Comparison of ENCODE assay signal across 16 mouse cellular contexts in the genomic region with DNA sequence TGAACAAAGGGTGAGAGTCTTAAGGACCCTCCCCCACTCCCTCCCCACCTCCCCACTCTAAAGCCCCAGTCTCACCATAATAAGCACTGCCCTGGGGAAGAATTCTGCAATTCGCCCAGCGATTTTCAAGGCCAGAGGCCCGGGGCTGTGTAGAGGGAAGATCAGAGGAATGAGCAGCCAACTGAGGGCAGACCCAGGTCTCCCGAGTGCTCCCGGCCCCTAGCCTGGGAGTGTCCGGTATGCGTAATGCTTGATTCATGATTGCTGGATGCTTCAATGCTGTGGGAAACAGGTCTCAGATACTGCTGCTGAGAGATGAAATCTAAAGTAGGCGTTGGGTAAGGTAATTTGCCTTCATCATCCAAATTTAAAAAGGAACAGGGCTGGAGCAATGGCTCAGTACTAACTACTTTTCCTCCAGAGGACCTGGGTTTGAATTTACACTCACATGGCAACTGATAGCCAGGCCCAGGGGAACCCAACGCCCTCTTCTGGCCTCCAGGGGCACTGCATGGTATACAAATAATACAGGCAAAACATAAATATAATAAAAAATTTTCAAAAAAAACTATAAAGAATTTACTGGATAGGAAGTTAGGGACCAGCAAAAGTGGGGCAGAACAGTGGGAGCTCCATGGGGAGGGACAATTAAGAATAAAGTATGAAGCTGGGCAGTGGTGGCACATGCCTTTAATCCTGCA. TPM values are rescaled to one million over a fixed set of nuclear protein-coding genes. Genes with fewer than 3 reads are reported as not detected.
DNase-seq lines count a peak whose midpoint lies in the region; ATAC-seq and TF ChIP-seq lines count a peak whose summit lies in the region.
"Had no signal": no experiment of that assay in that cellular context is flagged by ENCODE, and none has a peak within 500 bp of the region (broad histone marks: within the 10 kb centered on the region; RNA-seq: fewer than 3 reads in every experiment).

No protein-coding gene starts in this region.

- H3K9me3 ChIP-seq in kidney, postnatal 0 days (replicated peaks; ENCODE audit: low read length): no peaks in the 10 kb centered on the region
- H3K9me3 ChIP-seq in kidney, embryonic 16.5 days (ENCODE audit: low read length): no peaks in the 10 kb centered on the region
- no peaks in the 10 kb centered on the region for H3K9me3 ChIP-seq in liver, embryonic 12.5 days (replicated peaks)
- no peaks in the 10 kb centered on the region for H3K9me3 ChIP-seq in hindbrain, embryonic 16.5 days (ENCODE audit: control insufficient read depth, low read length)
- H3K9me3 ChIP-seq: heart, embryonic 15.5 days; lung, embryonic 15.5 days; midbrain, embryonic 12.5 days; neural tube, embryonic 15.5 days had no signal

- H3K9ac ChIP-seq in kidney, postnatal 0 days (ENCODE audit: low read depth, low read length): no peak overlapping the region
- H3K9ac ChIP-seq in kidney, embryonic 16.5 days (replicated peaks; ENCODE audit: low read length): no peak overlapping the region
- H3K9ac ChIP-seq in liver, embryonic 12.5 days: no peak overlapping the region
- no peak overlapping the region for H3K9ac ChIP-seq in hindbrain, embryonic 16.5 days (ENCODE audit: low read depth, low read length)
- H3K9ac ChIP-seq: heart, embryonic 15.5 days; lung, embryonic 15.5 days; midbrain, embryonic 12.5 days; neural tube, embryonic 15.5 days had no signal

- H3K27me3 ChIP-seq in kidney, postnatal 0 days (ENCODE audit: insufficient read depth, low read length): no peaks in the 10 kb centered on the region
- H3K27me3 ChIP-seq in kidney, embryonic 16.5 days (ENCODE audit: insufficient read depth, low read length): no peaks in the 10 kb centered on the region
- H3K27me3 ChIP-seq in liver, embryonic 12.5 days (replicated peaks): no peaks in the 10 kb centered on the region
- H3K27me3 ChIP-seq in hindbrain, embryonic 16.5 days (replicated peaks; ENCODE audit: control insufficient read depth, insufficient read depth, low read length): no peaks in the 10 kb centered on the region
- H3K27me3 ChIP-seq: heart, embryonic 15.5 days; midbrain, embryonic 12.5 days; neural tube, embryonic 15.5 days had no signal

- ATAC-seq in kidney, postnatal 0 days (replicated peaks; ENCODE audit: low FRiP score, low read depth): no peak
- no peak for ATAC-seq in kidney, embryonic 16.5 days (ENCODE audit: low FRiP score, low TSS enrichment)
- ATAC-seq in liver, embryonic 12.5 days: no peak
- no peak for ATAC-seq in hindbrain, embryonic 16.5 days
- ATAC-seq: activated CD4-positive, CD25-positive, alpha-beta regulatory T cell, adult 4 months had no signal

- H3K27ac ChIP-seq in kidney, postnatal 0 days: no peak overlapping the region
- H3K27ac ChIP-seq in kidney, embryonic 16.5 days (ENCODE audit: low read length): no peak overlapping the region
- peak overlapping the region; percentile 49 for H3K27ac ChIP-seq in liver, embryonic 12.5 days
- H3K27ac ChIP-seq in hindbrain, embryonic 16.5 days (ENCODE audit: low read depth, low read length): no peak overlapping the region
- H3K27ac ChIP-seq: heart, embryonic 15.5 days; lung, embryonic 15.5 days; midbrain, embryonic 12.5 days; neural tube, embryonic 15.5 days had no signal

- peak; percentile 48 for TF ChIP-seq CTCF in kidney, postnatal 0 days (IDR thresholded peaks at IDR 0.05; ENCODE audit: low read depth)

- 0 out of 2 replicates have a peak, but pooled peaks cover 3% of the 10 kb centered on the region for H3K4me1 ChIP-seq in kidney, postnatal 0 days (replicated peaks; ENCODE audit: insufficient read depth, low read length)
- H3K4me1 ChIP-seq in kidney, embryonic 16.5 days (ENCODE audit: insufficient read depth, low read length): peaks cover 18% of the 10 kb centered on the region
- peaks cover 77% of the 10 kb centered on the region for H3K4me1 ChIP-seq in liver, embryonic 12.5 days
- H3K4me1 ChIP-seq in hindbrain, embryonic 16.5 days (ENCODE audit: control insufficient read depth, insufficient read depth, low read depth, low read length): peaks cover 8% of the 10 kb centered on the region

- 69% methylated on average over 9 of the region's 9 CpGs for WGBS in kidney, postnatal 0 days
- 66% methylated on average over 9 of the region's 9 CpGs for WGBS in kidney, embryonic 16.5 days
- WGBS in liver, embryonic 12.5 days (ENCODE audit: insufficient replicate concordance): 72% methylated on average over 9 of the region's 9 CpGs
- 78% methylated on average over 9 of the region's 9 CpGs for WGBS in hindbrain, embryonic 16.5 days

- peaks cover 13% of the 10 kb centered on the region for H3K36me3 ChIP-seq in kidney, postnatal 0 days (ENCODE audit: insufficient read depth, low read length)
- peaks cover 21% of the 10 kb centered on the region for H3K36me3 ChIP-seq in kidney, embryonic 16.5 days (ENCODE audit: insufficient read depth, low read length)
- peaks cover 37% of the 10 kb centered on the region for H3K36me3 ChIP-seq in liver, embryonic 12.5 days
- peaks cover 9% of the 10 kb centered on the region for H3K36me3 ChIP-seq in hindbrain, embryonic 16.5 days (ENCODE audit: control insufficient read depth, insufficient read depth, low read length)

- no peak overlapping the region for H3K4me3 ChIP-seq in kidney, postnatal 0 days (replicated peaks; ENCODE audit: low read depth, low read length)
- no peak overlapping the region for H3K4me3 ChIP-seq in kidney, embryonic 16.5 days (ENCODE audit: low read length)
- H3K4me3 ChIP-seq in liver, embryonic 12.5 days: no peak overlapping the region
- H3K4me3 ChIP-seq in hindbrain, embryonic 16.5 days (ENCODE audit: low read length): no peak overlapping the region
- H3K4me3 ChIP-seq: heart, embryonic 15.5 days; lung, embryonic 15.5 days; midbrain, embryonic 12.5 days; neural tube, embryonic 15.5 days had no signal

- no peak overlapping the region for H3K4me2 ChIP-seq in kidney, postnatal 0 days (ENCODE audit: low read length)
- no peak overlapping the region for H3K4me2 ChIP-seq in kidney, embryonic 16.5 days (replicated peaks; ENCODE audit: low read depth, low read length)
- no peak overlapping the region for H3K4me2 ChIP-seq in liver, embryonic 12.5 days
- H3K4me2 ChIP-seq in hindbrain, embryonic 16.5 days (ENCODE audit: low read length): no peak overlapping the region
- H3K4me2 ChIP-seq: heart, embryonic 15.5 days; lung, embryonic 15.5 days; midbrain, embryonic 12.5 days; neural tube, embryonic 15.5 days had no signal

- DNase-seq in kidney, postnatal 0 days (ENCODE audit: low spot score): no peak
- DNase-seq in B cell, adult 2 months: peak; percentile 64 to 67
- peak; percentile 47 for DNase-seq in ES-CJ7 (ENCODE audit: low read depth, low spot score)
- DNase-seq in layer of hippocampus, adult 9-11 months: no peak
- DNase-seq: cerebellum, adult 9-11 months; kidney, adult 18-20 months; layer of hippocampus, postnatal 36 days; right cerebral cortex, postnatal 4 days had no signal

RNA-seq across cellular contexts. Expression of a gene that starts 3.0 kb away (rescaled TPM):
- 14.3 and 16.6 TPM in 2 replicates for polyA plus RNA-seq in kidney, postnatal 0 days (2015; fragmentation: Nextera tagmentation; extraction: Ambion mirVana)
- polyA plus RNA-seq in kidney, embryonic 16.5 days (2015; fragmentation: Nextera tagmentation; extraction: Ambion mirVana): 9.3 and 9.5 TPM in 2 replicates
- polyA plus RNA-seq in liver, embryonic 12.5 days (2016; fragmentation: Nextera tagmentation; extraction: Ambion mirVana): 28.7 and 32.9 TPM in 2 replicates
- 49.4 and 64.2 TPM in 2 replicates for polyA plus RNA-seq in hindbrain, embryonic 16.5 days (2015; fragmentation: Nextera tagmentation; extraction: Ambion mirVana)

RNA-seq across cellular contexts. Expression of a gene that starts 4.2 kb away (rescaled TPM):
- polyA plus RNA-seq in kidney, postnatal 0 days (2015; fragmentation: Nextera tagmentation; extraction: Ambion mirVana): 179 and 181 TPM in 2 replicates
- polyA plus RNA-seq in kidney, embryonic 16.5 days (2015; fragmentation: Nextera tagmentation; extraction: Ambion mirVana): 156 and 168 TPM in 2 replicates
- polyA plus RNA-seq in liver, embryonic 12.5 days (2016; fragmentation: Nextera tagmentation; extraction: Ambion mirVana): 108 and 111 TPM in 2 replicates
- polyA plus RNA-seq in hindbrain, embryonic 16.5 days (2015; fragmentation: Nextera tagmentation; extraction: Ambion mirVana): 223 and 230 TPM in 2 replicates

RNA-seq across cellular contexts. Expression of a gene that starts 6.7 kb away (rescaled TPM):
- polyA plus RNA-seq in kidney, postnatal 0 days (2015; fragmentation: Nextera tagmentation; extraction: Ambion mirVana): 13.0 and 13.3 TPM in 2 replicates
- 4.5 and 4.6 TPM in 2 replicates for polyA plus RNA-seq in kidney, embryonic 16.5 days (2015; fragmentation: Nextera tagmentation; extraction: Ambion mirVana)
- polyA plus RNA-seq in liver, embryonic 12.5 days (2016; fragmentation: Nextera tagmentation; extraction: Ambion mirVana): 0.63 and 0.75 TPM in 2 replicates
- 0.26 and 1.4 TPM in 2 replicates for polyA plus RNA-seq in hindbrain, embryonic 16.5 days (2015; fragmentation: Nextera tagmentation; extraction: Ambion mirVana)
- polyA plus RNA-seq: activated CD4-positive, CD25-positive, alpha-beta regulatory T cell, adult 4 months; midbrain, embryonic 12.5 days had no signal

RNA-seq across cellular contexts. Expression of a gene that starts 8.8 kb away (rescaled TPM):
- 281 and 286 TPM in 2 replicates for polyA plus RNA-seq in kidney, postnatal 0 days (2015; fragmentation: Nextera tagmentation; extraction: Ambion mirVana)
- polyA plus RNA-seq in kidney, embryonic 16.5 days (2015; fragmentation: Nextera tagmentation; extraction: Ambion mirVana): 207 and 226 TPM in 2 replicates
- polyA plus RNA-seq in liver, embryonic 12.5 days (2016; fragmentation: Nextera tagmentation; extraction: Ambion mirVana): 221 and 222 TPM in 2 replicates
- polyA plus RNA-seq in hindbrain, embryonic 16.5 days (2015; fragmentation: Nextera tagmentation; extraction: Ambion mirVana): 170 and 173 TPM in 2 replicates

RNA-seq across cellular contexts. Expression of a gene that starts 9.4 kb away (rescaled TPM):
- polyA plus RNA-seq in kidney, postnatal 0 days (2015; fragmentation: Nextera tagmentation; extraction: Ambion mirVana): 17.9 TPM in 2 replicates
- 21.3 and 26.2 TPM in 2 replicates for polyA plus RNA-seq in kidney, embryonic 16.5 days (2015; fragmentation: Nextera tagmentation; extraction: Ambion mirVana)
- polyA plus RNA-seq in liver, embryonic 12.5 days (2016; fragmentation: Nextera tagmentation; extraction: Ambion mirVana): 14.2 and 15.7 TPM in 2 replicates
- polyA plus RNA-seq in hindbrain, embryonic 16.5 days (2015; fragmentation: Nextera tagmentation; extraction: Ambion mirVana): 18.2 and 20.3 TPM in 2 replicates

Comparison
In these comparisons a context has a peak if more than half of its experiments do, and no peak if none do; other contexts are left out.
1. DNase-seq: peak in B cell, adult 2 months (2 of 2) and ES-CJ7 (single experiment); none in kidney, postnatal 0 days (single experiment) and layer of hippocampus, adult 9-11 months (single experiment).